Mouse (Mus musculus) retina, postnatal 1 day (tissue): ENCODE results near the gene Il31.

Experiments used
- DNase-seq: peaks from one replicate; pipeline ENCODE4 v3.0.0-alpha.2; 2012

Gene Il31

DNA sequence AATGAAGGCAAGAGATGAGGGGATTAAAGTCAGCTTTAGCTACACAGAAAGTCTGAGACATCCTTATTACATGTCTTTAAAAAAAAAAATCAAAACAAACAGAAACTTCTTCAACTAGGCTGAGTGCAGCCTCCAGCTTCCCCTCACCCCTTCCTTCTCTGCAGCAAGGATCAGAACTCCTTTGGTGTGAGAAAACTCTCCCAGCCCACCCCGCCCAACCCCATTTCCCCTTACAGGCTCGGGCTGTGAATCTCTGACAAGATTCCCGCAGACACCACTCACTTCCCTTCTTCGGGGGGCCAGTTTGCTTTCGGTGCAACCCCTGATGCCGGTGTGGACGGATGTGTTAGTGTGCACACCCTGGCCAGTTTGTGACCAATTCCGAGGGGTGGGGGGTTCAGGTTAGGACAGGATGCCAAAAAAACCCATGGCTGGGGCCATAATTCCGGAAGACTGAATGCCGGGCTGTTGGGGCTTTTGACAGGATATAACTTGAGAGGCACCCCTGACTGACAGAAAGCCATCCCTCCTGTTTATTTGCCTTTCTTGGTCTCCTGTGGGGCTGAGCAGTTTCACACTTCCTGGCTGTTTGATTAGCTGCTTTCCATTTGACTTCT lies 18.4 kb downstream of the Il31 start:
- no peak for DNase-seq

GRCm38 (mm10) chr5:123464638-123465037 lies 24.7 kb downstream of the Il31 start:
- DNase-seq = no peak

GRCm38 (mm10) chr5:123461420-123461819 lies 27.9 kb downstream of the Il31 start:
- DNase-seq = no peak

- no peak for DNase-seq
Observed at GRCm38 (mm10) chr5:123451886-123452285, 37.4 kb downstream of the Il31 start.

GRCm38 (mm10) chr5:123444849-123445334 lies 44.4 kb downstream of the Il31 start:
- DNase-seq = no peak

GRCm38 (mm10) chr5:123444069-123444468 lies 45.2 kb downstream of the Il31 start:
- DNase-seq = peak; percentile 91

DNA sequence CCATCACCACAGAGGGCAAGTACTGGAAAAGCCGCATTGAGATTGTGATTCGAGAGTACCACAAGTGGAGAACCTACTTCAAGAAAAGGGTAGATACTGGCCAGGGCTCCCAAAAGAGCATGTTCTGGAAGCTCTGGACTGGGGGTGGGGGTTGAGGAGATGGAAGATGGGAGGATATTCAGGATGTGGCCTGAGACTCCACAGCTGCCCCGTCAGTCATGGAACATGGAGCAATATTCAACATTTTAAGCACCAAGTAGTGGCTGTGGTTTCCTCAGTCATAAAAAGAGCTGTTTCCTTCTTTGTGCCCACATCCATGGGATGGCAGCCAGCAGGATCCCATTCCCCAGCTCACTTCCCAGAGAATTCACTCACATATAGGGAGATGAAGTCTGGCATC lies 47.0 kb downstream of the Il31 start:
- DNase-seq = no peak

- DNase-seq = no peak
Observed at GRCm38 (mm10) chr5:123440664-123441063, 48.6 kb downstream of the Il31 start.

DNA sequence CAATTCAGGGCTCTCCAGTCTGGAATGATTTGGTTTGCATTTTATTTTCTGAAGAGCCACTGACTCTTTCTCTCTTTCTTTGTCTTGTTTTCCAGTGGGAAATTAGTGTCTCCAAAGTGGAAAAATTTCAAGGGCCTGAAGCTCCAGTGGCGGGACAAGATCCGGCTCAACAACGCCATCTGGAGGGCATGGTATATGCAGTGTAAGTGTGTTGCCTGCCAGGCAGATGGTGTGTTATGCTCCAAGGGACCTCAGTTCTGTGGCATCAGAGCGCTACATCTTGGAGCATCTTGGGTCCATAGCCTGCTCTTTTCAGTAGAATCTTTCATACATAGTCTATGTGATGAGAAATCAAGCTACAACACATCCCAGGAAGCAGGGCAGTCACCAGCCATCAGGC lies 49.3 kb downstream of the Il31 start:
- peak; percentile 35 for DNase-seq

DNA sequence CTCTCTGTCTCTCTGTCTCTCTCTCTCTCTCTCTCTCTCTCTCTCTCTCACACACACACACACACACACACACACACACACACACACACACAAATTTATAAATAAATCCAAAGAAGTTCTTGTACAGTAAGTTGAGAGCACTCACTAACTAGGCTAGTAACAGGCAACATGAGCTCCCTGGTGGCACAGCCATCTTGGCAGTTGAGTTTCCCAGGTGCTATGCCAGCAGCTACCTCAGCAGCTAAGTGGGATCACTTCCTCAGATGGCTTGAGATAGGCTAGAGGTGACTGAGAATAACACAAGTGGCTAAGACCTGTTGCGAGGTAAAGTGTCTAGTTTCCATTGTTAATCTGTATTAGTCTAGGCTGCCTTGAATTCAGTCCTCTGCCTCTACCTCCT lies 50.0 kb downstream of the Il31 start:
- no peak for DNase-seq

- DNase-seq = no peak
Observed at GRCm38 (mm10) chr5:123438381-123438780, 50.9 kb downstream of the Il31 start.

DNA sequence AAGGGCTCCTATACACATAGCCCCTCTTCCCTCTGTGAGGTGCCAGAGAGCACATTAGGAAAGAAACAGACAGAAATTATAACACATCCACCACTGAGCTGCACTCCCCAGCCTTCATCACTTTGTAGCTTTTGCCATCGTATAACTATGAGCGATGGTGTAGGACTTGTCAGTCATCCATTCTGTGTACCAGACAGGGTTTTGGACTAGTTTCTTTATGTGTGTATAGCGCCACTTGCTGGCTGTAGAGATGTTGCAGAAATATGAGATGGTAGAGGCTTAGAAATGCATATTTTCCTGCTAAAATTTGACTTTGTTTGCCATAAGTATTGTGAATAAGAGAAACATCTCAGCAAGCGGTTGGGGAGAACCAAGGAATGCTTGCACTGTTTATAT lies 52.5 kb downstream of the Il31 start:
- DNase-seq = peak; percentile 80

GRCm38 (mm10) chr5:123436071-123436779 lies 53.1 kb downstream of the Il31 start:
- no peak for DNase-seq

- DNase-seq = no peak
Observed at GRCm38 (mm10) chr5:123432305-123432874, 56.9 kb downstream of the Il31 start.

GRCm38 (mm10) chr5:123431524-123432304 lies 57.6 kb downstream of the Il31 start:
- peak; percentile 37 for DNase-seq
